Mouse (Mus musculus) liver, adult 10 weeks (tissue): ENCODE measurements around the gene Olfr215. TPM values are rescaled to one million over a fixed set of nuclear protein-coding genes. Genes with fewer than 3 reads are reported as not detected.

Source experiments
- polyA plus RNA-seq: library from polyadenylated mRNA; stranded (reverse); fragments of 350-450 nt; fragmentation: Illumina TruSeq; extraction: RNeasy Lipid Tissue Mini Kit (QIAGEN cat#74804); gene quantifications from one replicate; pipeline ENCODE4 v1.2.3, GENCODE M21; 2014; ENCODE audit warnings: low read depth, low replicate concordance

The Olfr215 gene
- polyA plus RNA-seq = not detected

GRCm38 (mm10) chr6:116584095-116584494 is at the start of gene Olfr215:
TSS of gene Olfr215 (minus strand) at chr6:116584195.

DNA sequence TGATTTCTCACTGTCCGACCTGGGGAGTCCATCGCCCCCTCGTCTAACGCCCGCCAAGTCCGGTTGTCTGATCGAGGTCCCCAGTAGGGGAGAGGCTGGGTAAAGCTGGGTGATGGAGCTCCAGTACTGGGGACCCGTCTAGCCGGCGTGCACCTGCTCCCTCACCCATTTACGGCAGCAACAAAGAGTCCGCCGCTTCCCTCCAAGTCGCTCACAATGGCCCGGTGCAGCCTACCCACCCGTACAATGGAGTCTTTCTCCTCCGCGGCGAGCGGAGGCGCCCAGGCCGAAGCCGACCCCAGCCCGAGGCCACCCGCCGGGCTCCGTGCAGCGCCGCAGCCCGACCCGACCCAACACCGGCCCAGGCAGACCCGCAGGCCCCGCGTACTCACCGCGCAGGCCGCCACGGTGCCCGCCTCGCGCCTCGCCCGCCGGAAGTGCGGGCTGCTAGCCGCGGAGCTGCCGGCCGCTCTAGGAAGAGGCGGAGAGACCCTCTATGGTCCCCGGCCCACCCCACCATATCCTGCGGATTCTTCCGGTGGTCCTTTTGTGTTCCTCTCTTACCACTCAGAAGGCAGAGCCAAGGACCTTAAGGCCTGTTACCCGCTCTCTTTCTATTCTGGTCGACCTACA is 44.7 kb upstream of the Olfr215 start, which contains the start of gene Zfp422:
TSS of gene Zfp422 (minus strand) at position 461 of the 633 bp plus-strand sequence.

GRCm38 (mm10) chr6:116553935-116554334 is 30.1 kb downstream of the Olfr215 start, which contains the start of gene Olfr214:
TSS of gene Olfr214 (plus strand) at chr6:116554235.

DNA sequence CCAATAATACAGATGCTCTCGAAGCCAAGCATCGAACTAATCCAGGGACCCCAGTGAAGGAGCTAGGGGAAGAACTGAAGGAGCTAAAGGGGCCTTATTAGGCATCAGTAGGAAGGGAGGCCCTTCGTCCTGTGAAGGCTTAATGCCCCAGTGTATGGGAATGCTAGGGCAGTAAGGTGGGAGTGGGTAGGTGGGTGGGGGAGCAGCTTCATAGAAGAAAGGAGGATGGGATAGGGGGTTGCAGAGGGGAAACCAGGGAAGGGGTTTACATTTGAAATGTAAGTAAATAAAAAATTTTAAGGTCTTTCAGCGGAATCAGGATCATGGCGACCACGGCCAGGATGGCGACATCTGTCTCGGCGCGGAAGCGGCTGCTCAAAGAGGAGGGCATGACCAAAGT is 33.2 kb downstream of the Olfr215 start, which contains the start of gene Gm5580:
TSS of gene Gm5580 (plus strand) at position 301 of the 400 bp plus-strand sequence.

DNA sequence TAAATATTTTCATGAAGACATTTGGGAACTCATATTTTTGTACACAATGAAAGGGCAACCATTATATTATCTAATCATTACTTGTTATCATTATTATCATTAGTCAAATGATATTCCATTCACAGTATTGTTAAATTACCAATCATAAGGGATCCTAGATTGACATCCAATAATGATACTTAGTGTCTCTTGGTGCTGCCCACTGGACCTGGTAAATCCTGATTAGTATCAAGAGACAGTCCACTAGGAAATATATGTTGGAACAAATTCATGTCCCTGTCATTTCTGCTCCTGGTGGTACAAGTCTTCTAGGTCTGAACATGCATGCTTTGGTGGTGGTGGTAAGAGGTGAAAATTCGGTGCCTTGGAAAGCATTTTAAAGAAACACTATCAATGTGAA is 45.8 kb downstream of the Olfr215 start, which contains the start of gene Olfr213:
TSS of gene Olfr213 (plus strand) at position 301 of the 400 bp plus-strand sequence.

Other genes starting within 250 kb of the Olfr215 start
- gene March8, start 246.2 kb downstream of the Olfr215 start, polyA plus RNA-seq = 93.8 TPM
- gene Alox5, start 123.0 kb downstream of the Olfr215 start, polyA plus RNA-seq = not detected
- not detected for gene Olfr211, start 95.1 kb downstream of the Olfr215 start, polyA plus RNA-seq
- not detected for gene Olfr212, start 77.7 kb downstream of the Olfr215 start, polyA plus RNA-seq
- gene Olfr213, start 45.7 kb downstream of the Olfr215 start, polyA plus RNA-seq = not detected
- gene Gm5580, start 33.1 kb downstream of the Olfr215 start, polyA plus RNA-seq = not detected
- not detected for gene Olfr214, start 30.0 kb downstream of the Olfr215 start, polyA plus RNA-seq
- 27.9 TPM for gene Zfp422, start 44.8 kb upstream of the Olfr215 start, polyA plus RNA-seq
- 11.9 TPM for gene Depp1, start 66.4 kb upstream of the Olfr215 start, polyA plus RNA-seq
- 2.1 TPM for gene Rassf4, start 89.8 kb upstream of the Olfr215 start, polyA plus RNA-seq
- not detected for gene Tmem72, start 132.7 kb upstream of the Olfr215 start, polyA plus RNA-seq